Mouse (Mus musculus): Measurements from ENCODE around the gene Fbxo28. TPM values are rescaled to one million over a fixed set of nuclear protein-coding genes. Genes with fewer than 3 reads are reported as not detected.

Gene Fbxo28
- 29.6 and 31.8 TPM in 2 replicates for polyA plus RNA-seq (2014; fragmentation: Nextera tagmentation; extraction: Ambion mirVana)

- H3K27me3 ChIP-seq (ENCODE audit: control insufficient read depth, insufficient read depth, low read length), result no peaks in the 10 kb centered on the region
- WGBS, result 0% methylated on average over 61 of the region's 93 CpGs
- H3K4me3 ChIP-seq (ENCODE audit: low read depth, low read length), result peak within 1 kb of the TSS; percentile 98
- DNase-seq (ENCODE audit: low spot score) (peak; percentile 97), ATAC-seq (replicated peaks; ENCODE audit: insufficient number of reproducible peaks, low FRiP score, low TSS enrichment, low read depth) (peak; percentile 85)
- H3K9me3 ChIP-seq (replicated peaks; ENCODE audit: control insufficient read depth, low read length), result no peaks in the 10 kb centered on the region
- H3K9ac ChIP-seq (replicated peaks; ENCODE audit: low read length), result peak within 1 kb of the TSS; percentile 98
- H3K36me3 ChIP-seq (replicated peaks; ENCODE audit: control insufficient read depth, insufficient read depth, low read depth, low read length), result no peaks in the 10 kb centered on the region
- peak within 1 kb of the TSS; percentile 81 for H3K27ac ChIP-seq (replicated peaks; ENCODE audit: low read depth, low read length)
- peak within 1 kb of the TSS; percentile 86 for H3K4me2 ChIP-seq (ENCODE audit: low read depth, low read length)
- H3K4me1 ChIP-seq (ENCODE audit: control insufficient read depth, insufficient read depth, low read length), result no peaks in the 10 kb centered on the region
These were observed at the start of gene Fbxo28 for GRCm38 (mm10) chr1:182340821-182341781. Fbxo28 (minus strand) TSS chr1:182341629.

GRCm38 (mm10) chr1:182388729-182389128, 47.3 kb upstream of the Fbxo28 start:
- Histone ChIP-seq H3K27me3 (ENCODE audit: control insufficient read depth, insufficient read depth, low read length) (no peaks in the 10 kb centered on the region), H3K36me3 (replicated peaks; ENCODE audit: control insufficient read depth, insufficient read depth, low read depth, low read length) (no peaks in the 10 kb centered on the region), H3K4me3 (ENCODE audit: low read depth, low read length) (no peak overlapping the region), H3K9me3 (replicated peaks; ENCODE audit: control insufficient read depth, low read length) (no peaks in the 10 kb centered on the region), H3K4me2 (ENCODE audit: low read depth, low read length) (no peak overlapping the region), H3K27ac (replicated peaks; ENCODE audit: low read depth, low read length) (no peak overlapping the region), H3K9ac (replicated peaks; ENCODE audit: low read length) (no peak overlapping the region), H3K4me1 (ENCODE audit: control insufficient read depth, insufficient read depth, low read length) (no peaks in the 10 kb centered on the region)
- WGBS, result 61% methylated on average over 4 of the region's 4 CpGs
- ATAC-seq (replicated peaks; ENCODE audit: insufficient number of reproducible peaks, low FRiP score, low TSS enrichment, low read depth) (no peak), DNase-seq (ENCODE audit: low spot score) (no peak)

DNA sequence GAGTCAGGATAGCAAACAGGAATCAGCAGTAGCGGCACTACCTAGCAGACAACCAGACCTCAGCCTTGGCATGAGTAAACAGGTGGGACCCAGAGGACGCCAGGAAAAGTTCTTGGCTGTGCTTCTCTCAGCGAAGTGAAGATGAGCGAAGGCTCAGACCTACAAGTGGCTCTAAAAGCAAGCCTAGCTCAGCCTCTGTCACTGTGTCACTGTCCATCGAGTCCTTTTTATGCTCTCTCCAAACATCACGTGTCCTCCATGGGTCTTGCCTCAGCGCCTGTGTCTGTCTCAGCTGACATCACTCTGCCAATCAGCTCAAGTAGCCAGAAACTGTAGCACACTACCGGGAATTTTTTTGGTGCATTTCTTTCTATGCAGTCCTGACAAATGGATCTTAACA, 45.0 kb upstream of the Fbxo28 start:
- ATAC-seq (replicated peaks; ENCODE audit: insufficient number of reproducible peaks, low FRiP score, low TSS enrichment, low read depth), result no peak
- DNase-seq (ENCODE audit: low spot score), result no peak
- Histone ChIP-seq H3K9me3 (replicated peaks; ENCODE audit: control insufficient read depth, low read length) (no peaks in the 10 kb centered on the region), H3K9ac (replicated peaks; ENCODE audit: low read length) (no peak overlapping the region), H3K27ac (replicated peaks; ENCODE audit: low read depth, low read length) (no peak overlapping the region), H3K4me3 (ENCODE audit: low read depth, low read length) (no peak overlapping the region), H3K4me2 (ENCODE audit: low read depth, low read length) (no peak overlapping the region), H3K27me3 (ENCODE audit: control insufficient read depth, insufficient read depth, low read length) (no peaks in the 10 kb centered on the region), H3K4me1 (ENCODE audit: control insufficient read depth, insufficient read depth, low read length) (no peaks in the 10 kb centered on the region), H3K36me3 (replicated peaks; ENCODE audit: control insufficient read depth, insufficient read depth, low read depth, low read length) (no peaks in the 10 kb centered on the region)
- WGBS, result 89% methylated on average over 8 of the region's 8 CpGs

DNA sequence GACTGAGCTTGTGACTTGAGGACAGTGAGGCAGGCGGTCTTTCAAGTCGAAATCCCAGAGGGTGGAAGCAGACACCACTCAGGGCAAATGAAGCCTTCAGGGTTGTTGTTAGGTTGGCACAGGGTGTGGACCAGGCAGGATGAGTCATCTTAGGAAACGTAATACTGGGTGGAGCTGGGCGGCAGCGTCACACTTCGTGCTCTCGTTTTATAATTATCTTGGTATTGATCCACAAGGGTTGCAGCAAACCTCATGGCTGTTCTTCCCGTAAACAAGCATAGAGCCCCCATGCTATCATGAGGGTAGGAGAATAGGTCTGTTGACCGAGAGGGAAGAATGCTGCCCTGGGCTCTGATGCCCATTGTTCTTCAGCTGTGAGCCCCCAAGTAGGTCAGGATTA, 41.7 kb upstream of the Fbxo28 start:
- DNase-seq (ENCODE audit: low spot score) (no peak), ATAC-seq (replicated peaks; ENCODE audit: insufficient number of reproducible peaks, low FRiP score, low TSS enrichment, low read depth) (no peak)
- 34% methylated on average over 9 of the region's 9 CpGs for WGBS
- H3K36me3 ChIP-seq (replicated peaks; ENCODE audit: control insufficient read depth, insufficient read depth, low read depth, low read length), result no peaks in the 10 kb centered on the region
- H3K9me3 ChIP-seq (replicated peaks; ENCODE audit: control insufficient read depth, low read length), result no peaks in the 10 kb centered on the region
- H3K4me1 ChIP-seq (ENCODE audit: control insufficient read depth, insufficient read depth, low read length), result no peaks in the 10 kb centered on the region
- no peak overlapping the region for H3K4me3 ChIP-seq (ENCODE audit: low read depth, low read length)
- no peak overlapping the region for H3K27ac ChIP-seq (replicated peaks; ENCODE audit: low read depth, low read length)
- no peak overlapping the region for H3K4me2 ChIP-seq (ENCODE audit: low read depth, low read length)
- no peak overlapping the region for H3K9ac ChIP-seq (replicated peaks; ENCODE audit: low read length)
- H3K27me3 ChIP-seq (ENCODE audit: control insufficient read depth, insufficient read depth, low read length), result no peaks in the 10 kb centered on the region

DNA sequence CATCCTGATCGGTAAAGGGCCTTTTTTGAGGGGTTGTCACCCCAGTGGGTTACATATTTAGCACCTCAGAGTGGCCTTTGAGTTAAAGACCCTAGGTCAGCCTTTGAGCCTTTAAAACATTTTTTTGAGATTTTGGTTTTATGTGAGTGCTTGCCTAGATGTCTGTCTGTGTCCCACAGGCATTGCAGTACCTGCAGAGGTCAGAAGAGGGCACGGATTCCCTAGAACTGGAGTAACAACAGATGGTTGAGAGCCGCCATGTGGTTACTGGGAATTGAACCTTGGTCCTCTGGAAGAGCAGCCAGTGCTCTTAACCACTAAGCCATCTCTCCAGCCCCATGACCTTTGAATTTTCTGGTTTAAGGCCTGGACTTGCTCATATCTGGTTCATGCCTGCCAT, 39.9 kb upstream of the Fbxo28 start:
- H3K4me1 ChIP-seq (ENCODE audit: control insufficient read depth, insufficient read depth, low read length), result no peaks in the 10 kb centered on the region
- H3K4me3 ChIP-seq (ENCODE audit: low read depth, low read length), result no peak overlapping the region
- no peak for DNase-seq (ENCODE audit: low spot score)
- 71% methylated on average over 3 of the region's 3 CpGs for WGBS
- no peaks in the 10 kb centered on the region for H3K9me3 ChIP-seq (replicated peaks; ENCODE audit: control insufficient read depth, low read length)
- no peaks in the 10 kb centered on the region for H3K27me3 ChIP-seq (ENCODE audit: control insufficient read depth, insufficient read depth, low read length)
- no peak for ATAC-seq (replicated peaks; ENCODE audit: insufficient number of reproducible peaks, low FRiP score, low TSS enrichment, low read depth)
- H3K4me2 ChIP-seq (ENCODE audit: low read depth, low read length), result no peak overlapping the region
- no peak overlapping the region for H3K27ac ChIP-seq (replicated peaks; ENCODE audit: low read depth, low read length)
- no peak overlapping the region for H3K9ac ChIP-seq (replicated peaks; ENCODE audit: low read length)
- no peaks in the 10 kb centered on the region for H3K36me3 ChIP-seq (replicated peaks; ENCODE audit: control insufficient read depth, insufficient read depth, low read depth, low read length)

DNA sequence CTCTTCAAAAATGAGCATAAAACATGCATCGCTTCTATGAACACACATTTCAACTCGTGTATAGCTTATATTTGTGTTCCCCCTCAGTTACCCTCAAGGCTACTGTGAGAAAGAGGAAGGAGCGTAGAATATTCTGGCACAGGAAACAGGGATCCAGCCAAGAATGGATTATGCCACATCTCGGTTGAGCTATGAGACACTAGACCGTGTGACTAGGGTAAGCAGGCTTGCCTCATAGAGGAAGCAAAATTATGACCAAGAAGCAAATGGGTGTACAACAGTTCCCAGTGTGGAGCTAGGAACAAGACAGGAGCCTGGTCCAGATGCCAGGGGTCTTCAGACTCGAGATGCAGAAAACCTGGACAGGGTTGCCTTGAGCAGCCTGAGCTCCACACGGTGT, 39.3 kb upstream of the Fbxo28 start:
- no peak overlapping the region for H3K9ac ChIP-seq (replicated peaks; ENCODE audit: low read length)
- DNase-seq (ENCODE audit: low spot score) (no peak), ATAC-seq (replicated peaks; ENCODE audit: insufficient number of reproducible peaks, low FRiP score, low TSS enrichment, low read depth) (no peak)
- 84% methylated on average over 7 of the region's 7 CpGs for whole genome bisulfite sequencing
- H3K27me3 ChIP-seq (ENCODE audit: control insufficient read depth, insufficient read depth, low read length), result no peaks in the 10 kb centered on the region
- H3K27ac ChIP-seq (replicated peaks; ENCODE audit: low read depth, low read length), result no peak overlapping the region
- no peak overlapping the region for H3K4me2 ChIP-seq (ENCODE audit: low read depth, low read length)
- H3K36me3 ChIP-seq (replicated peaks; ENCODE audit: control insufficient read depth, insufficient read depth, low read depth, low read length), result no peaks in the 10 kb centered on the region
- no peak overlapping the region for H3K4me3 ChIP-seq (ENCODE audit: low read depth, low read length)
- no peaks in the 10 kb centered on the region for H3K9me3 ChIP-seq (replicated peaks; ENCODE audit: control insufficient read depth, low read length)
- no peaks in the 10 kb centered on the region for H3K4me1 ChIP-seq (ENCODE audit: control insufficient read depth, insufficient read depth, low read length)

DNA sequence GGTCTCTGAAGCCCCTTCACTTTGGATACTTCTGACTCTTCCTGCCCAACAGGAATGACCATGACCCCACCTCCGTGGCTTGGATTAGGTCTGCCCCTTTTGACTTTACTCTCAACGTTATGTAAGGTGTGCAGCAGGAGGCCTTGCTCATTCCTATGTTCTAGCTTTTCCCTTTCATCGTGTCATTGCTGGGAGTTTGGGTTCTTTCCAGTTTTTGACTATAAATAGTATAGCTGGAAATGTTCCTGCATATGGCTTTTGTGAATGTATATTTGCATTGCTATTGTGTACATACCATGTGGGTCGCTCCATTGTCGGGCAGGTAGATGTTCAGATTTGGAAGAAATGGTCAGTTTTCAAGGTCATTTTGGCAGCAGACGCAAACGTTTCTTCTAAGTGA, 37.4 kb upstream of the Fbxo28 start:
- DNase-seq (ENCODE audit: low spot score) (no peak), ATAC-seq (replicated peaks; ENCODE audit: insufficient number of reproducible peaks, low FRiP score, low TSS enrichment, low read depth) (no peak)
- no peaks in the 10 kb centered on the region for H3K36me3 ChIP-seq (replicated peaks; ENCODE audit: control insufficient read depth, insufficient read depth, low read depth, low read length)
- H3K4me2 ChIP-seq (ENCODE audit: low read depth, low read length), result no peak overlapping the region
- H3K9ac ChIP-seq (replicated peaks; ENCODE audit: low read length), result no peak overlapping the region
- H3K9me3 ChIP-seq (replicated peaks; ENCODE audit: control insufficient read depth, low read length), result no peaks in the 10 kb centered on the region
- H3K27me3 ChIP-seq (ENCODE audit: control insufficient read depth, insufficient read depth, low read length), result no peaks in the 10 kb centered on the region
- H3K4me3 ChIP-seq (ENCODE audit: low read depth, low read length), result no peak overlapping the region
- H3K4me1 ChIP-seq (ENCODE audit: control insufficient read depth, insufficient read depth, low read length), result no peaks in the 10 kb centered on the region
- H3K27ac ChIP-seq (replicated peaks; ENCODE audit: low read depth, low read length), result no peak overlapping the region
- WGBS, result 84% methylated on average over 7 of the region's 7 CpGs

DNA sequence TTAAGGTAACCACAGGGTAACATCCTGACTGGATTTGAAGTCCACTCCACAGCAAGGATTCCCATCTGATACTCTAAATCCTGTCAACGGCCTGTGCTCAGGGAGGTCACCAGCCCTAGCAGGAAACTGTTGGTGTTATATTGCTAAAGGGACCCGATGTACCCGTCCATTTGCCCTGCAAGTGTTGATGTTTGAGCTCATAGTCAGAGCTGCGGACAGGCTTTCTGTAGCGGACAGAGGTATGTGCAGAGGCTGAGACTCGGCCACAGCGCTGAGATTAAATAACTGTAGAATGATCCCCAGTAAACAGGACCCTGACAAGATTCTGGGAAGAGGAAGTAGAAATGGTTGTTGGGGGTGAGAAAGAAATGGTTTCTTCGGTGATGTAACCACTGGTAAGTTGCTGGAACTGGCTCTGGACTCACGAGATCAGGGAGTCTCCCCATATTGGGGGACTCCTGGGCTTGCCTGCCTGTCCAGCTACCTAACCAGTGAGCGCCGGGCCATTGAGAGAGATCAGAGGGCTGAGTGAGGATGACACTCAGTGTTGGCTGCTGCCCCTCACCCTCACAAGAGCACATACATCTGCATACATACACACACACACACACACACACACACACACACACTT, 36.9 kb upstream of the Fbxo28 start:
- no peaks in the 10 kb centered on the region for H3K4me1 ChIP-seq (ENCODE audit: control insufficient read depth, insufficient read depth, low read length)
- ATAC-seq (replicated peaks; ENCODE audit: insufficient number of reproducible peaks, low FRiP score, low TSS enrichment, low read depth) (no peak), DNase-seq (ENCODE audit: low spot score) (no peak)
- no peaks in the 10 kb centered on the region for H3K36me3 ChIP-seq (replicated peaks; ENCODE audit: control insufficient read depth, insufficient read depth, low read depth, low read length)
- no peak overlapping the region for H3K9ac ChIP-seq (replicated peaks; ENCODE audit: low read length)
- no peak overlapping the region for H3K4me3 ChIP-seq (ENCODE audit: low read depth, low read length)
- H3K4me2 ChIP-seq (ENCODE audit: low read depth, low read length), result no peak overlapping the region
- no peaks in the 10 kb centered on the region for H3K9me3 ChIP-seq (replicated peaks; ENCODE audit: control insufficient read depth, low read length)
- no peaks in the 10 kb centered on the region for H3K27me3 ChIP-seq (ENCODE audit: control insufficient read depth, insufficient read depth, low read length)
- H3K27ac ChIP-seq (replicated peaks; ENCODE audit: low read depth, low read length), result no peak overlapping the region
- 80% methylated on average over 11 of the region's 11 CpGs for WGBS
